ENCODE assay signal across 9 mouse cellular contexts in the genomic region with DNA sequence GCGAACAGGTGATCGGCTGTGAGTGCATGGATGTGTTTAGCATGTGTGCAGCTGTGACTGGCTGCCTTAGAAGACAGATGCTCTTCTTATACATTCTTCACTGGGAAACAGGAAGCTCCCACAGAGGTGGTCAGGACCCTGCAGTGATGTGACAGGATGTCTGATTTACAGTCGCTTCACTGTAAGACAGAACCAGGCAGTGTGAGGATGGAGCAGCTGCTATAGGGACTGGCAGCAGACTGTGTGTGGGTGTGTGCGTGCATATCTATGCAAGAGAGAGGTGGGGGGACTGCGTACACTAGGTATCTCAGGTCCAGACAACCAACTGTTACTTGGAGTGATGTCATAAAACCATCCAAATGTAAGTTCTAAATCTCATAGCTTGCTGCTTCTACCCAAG.
A peak's percentile ranks its signal among the peaks of the same experiment; 100 is the strongest.
DNase-seq lines count a peak whose midpoint lies in the region; ATAC-seq lines count a peak whose summit lies in the region.
"Had no signal": no experiment of that assay in that cellular context is flagged by ENCODE, and none has a peak within 500 bp of the region (broad histone marks: within the 10 kb centered on the region; RNA-seq: fewer than 3 reads in every experiment).

No protein-coding gene starts in this region.

- no peak overlapping the region for H3K9ac ChIP-seq in kidney, embryonic 14.5 days (ENCODE audit: low read depth, low read length)
- no peak overlapping the region for H3K9ac ChIP-seq in embryonic facial prominence, embryonic 13.5 days
- no peak overlapping the region for H3K9ac ChIP-seq in intestine, embryonic 16.5 days (ENCODE audit: low read depth, low read length)
- no peak overlapping the region for H3K9ac ChIP-seq in midbrain, embryonic 16.5 days (ENCODE audit: low read depth, low read length)

- no peaks in the 10 kb centered on the region for H3K36me3 ChIP-seq in kidney, embryonic 14.5 days (ENCODE audit: control insufficient read depth, insufficient read depth, low read length)
- no peaks in the 10 kb centered on the region for H3K36me3 ChIP-seq in embryonic facial prominence, embryonic 13.5 days
- H3K36me3 ChIP-seq in intestine, embryonic 16.5 days (ENCODE audit: control insufficient read depth, insufficient read depth, low read length): no peaks in the 10 kb centered on the region
- H3K36me3 ChIP-seq in midbrain, embryonic 16.5 days (ENCODE audit: control insufficient read depth, insufficient read depth, low read length): no peaks in the 10 kb centered on the region

- no peak overlapping the region for H3K4me3 ChIP-seq in kidney, embryonic 14.5 days (ENCODE audit: low read length)
- H3K4me3 ChIP-seq in embryonic facial prominence, embryonic 13.5 days: no peak overlapping the region
- no peak overlapping the region for H3K4me3 ChIP-seq in intestine, embryonic 16.5 days (ENCODE audit: low read length)
- no peak overlapping the region for H3K4me3 ChIP-seq in midbrain, embryonic 16.5 days (ENCODE audit: low read depth, low read length)
- H3K4me3 ChIP-seq: heart, adult 2 months had no signal

- DNase-seq in kidney, adult 11 months: no peak
- no peak for DNase-seq in gastrocnemius, postnatal 25 days
- no peak for DNase-seq in gastrocnemius, adult 18-20 months (ENCODE audit: low spot score)
- no peak for DNase-seq in cerebellum, adult 9-10 months

- peaks cover 9% of the 10 kb centered on the region for H3K4me1 ChIP-seq in kidney, embryonic 14.5 days (ENCODE audit: control insufficient read depth, insufficient read depth, low read length)
- H3K4me1 ChIP-seq in embryonic facial prominence, embryonic 13.5 days: peaks cover 49% of the 10 kb centered on the region
- peaks cover 7% of the 10 kb centered on the region for H3K4me1 ChIP-seq in intestine, embryonic 16.5 days (ENCODE audit: control insufficient read depth, insufficient read depth, low read length)
- peaks cover 6% of the 10 kb centered on the region; the same call in 1 of the 2 replicates for H3K4me1 ChIP-seq in midbrain, embryonic 16.5 days (ENCODE audit: control insufficient read depth, insufficient read depth, low read length)

- H3K27me3 ChIP-seq in kidney, embryonic 14.5 days (ENCODE audit: control insufficient read depth, insufficient read depth, low read length): no peaks in the 10 kb centered on the region
- H3K27me3 ChIP-seq in embryonic facial prominence, embryonic 13.5 days: no peaks in the 10 kb centered on the region
- no peaks in the 10 kb centered on the region for H3K27me3 ChIP-seq in intestine, embryonic 16.5 days (replicated peaks; ENCODE audit: control insufficient read depth, insufficient read depth, low read length)
- no peaks in the 10 kb centered on the region for H3K27me3 ChIP-seq in midbrain, embryonic 16.5 days (ENCODE audit: control insufficient read depth, insufficient read depth, low read depth, low read length)

- no peak overlapping the region for H3K4me2 ChIP-seq in kidney, embryonic 14.5 days (replicated peaks; ENCODE audit: low read depth, low read length)
- no peak overlapping the region for H3K4me2 ChIP-seq in embryonic facial prominence, embryonic 13.5 days
- no peak overlapping the region for H3K4me2 ChIP-seq in intestine, embryonic 16.5 days (ENCODE audit: low read depth, low read length)
- no peak overlapping the region for H3K4me2 ChIP-seq in midbrain, embryonic 16.5 days (ENCODE audit: low read length)

- peak; percentile 61 for ATAC-seq in kidney, embryonic 14.5 days (ENCODE audit: low FRiP score, low TSS enrichment)
- ATAC-seq in embryonic facial prominence, embryonic 13.5 days (ENCODE audit: insufficient number of reproducible peaks, insufficient read depth, low FRiP score, low TSS enrichment, low read depth): no peak
- ATAC-seq in intestine, embryonic 16.5 days: peak; percentile 44; the same call in 1 of the 2 replicates
- ATAC-seq in midbrain, embryonic 16.5 days: peak; percentile 57

- 73% methylated on average over 5 of the region's 5 CpGs for WGBS in kidney, embryonic 14.5 days
- 80% methylated on average over 5 of the region's 5 CpGs for WGBS in embryonic facial prominence, embryonic 13.5 days
- 74% methylated on average over 5 of the region's 5 CpGs for WGBS in intestine, embryonic 16.5 days
- WGBS in midbrain, embryonic 16.5 days: 90% methylated on average over 5 of the region's 5 CpGs

- no peaks in the 10 kb centered on the region for H3K9me3 ChIP-seq in kidney, embryonic 14.5 days (ENCODE audit: control insufficient read depth, low read length)
- no peaks in the 10 kb centered on the region for H3K9me3 ChIP-seq in embryonic facial prominence, embryonic 13.5 days
- no peaks in the 10 kb centered on the region for H3K9me3 ChIP-seq in intestine, embryonic 16.5 days (ENCODE audit: control insufficient read depth, low read length)
- H3K9me3 ChIP-seq in midbrain, embryonic 16.5 days (replicated peaks; ENCODE audit: control insufficient read depth, low read length, poor library complexity, severe bottlenecking): no peaks in the 10 kb centered on the region

- 0 out of 2 replicates have a peak overlapping the region, but pooled peaks have one; percentile 7 for H3K27ac ChIP-seq in kidney, embryonic 14.5 days (ENCODE audit: low read depth, low read length)
- peak overlapping the region; percentile 76 for H3K27ac ChIP-seq in embryonic facial prominence, embryonic 13.5 days
- H3K27ac ChIP-seq in intestine, embryonic 16.5 days (ENCODE audit: low read length): 0 out of 2 replicates have a peak overlapping the region, but pooled peaks have one; percentile 11
- H3K27ac ChIP-seq in midbrain, embryonic 16.5 days (ENCODE audit: low read length): no peak overlapping the region
- H3K27ac ChIP-seq: heart, adult 2 months had no signal
